Mouse (Mus musculus) hindlimb bud, embryonic 11.5 days (tissue): ENCODE measurements around the gene Sfta2.
A peak's percentile ranks its signal among the peaks of the same experiment; 100 is the strongest.

Experiments
- DNase-seq: peaks from one replicate; pipeline ENCODE4 v3.0.0-alpha.2; 2012; ENCODE audit warnings: low read depth, low spot score; ENCODE audit errors: extremely low spot score

The Sfta2 gene

DNA sequence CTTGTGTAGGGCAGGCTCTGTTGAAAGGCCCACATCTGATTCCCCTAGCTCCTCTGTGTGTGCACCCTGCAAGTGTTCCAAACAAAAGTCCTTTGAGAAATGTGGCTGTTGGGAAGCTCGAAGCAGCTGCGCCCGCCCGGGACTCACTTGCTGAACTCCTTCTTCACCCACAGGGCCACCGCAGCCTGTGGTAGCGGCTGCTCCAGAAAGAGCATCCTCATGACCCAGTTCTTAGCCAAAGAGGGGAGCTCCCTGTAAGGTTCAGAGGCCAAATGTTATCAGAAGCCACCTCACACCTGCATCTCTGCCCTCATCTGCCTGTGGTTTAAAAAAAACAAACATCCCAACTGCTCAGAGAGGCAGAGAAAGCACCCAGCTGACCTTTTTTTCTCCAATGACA lies 70.5 kb downstream of the Sfta2 start:
- DNase-seq = no peak

DNA sequence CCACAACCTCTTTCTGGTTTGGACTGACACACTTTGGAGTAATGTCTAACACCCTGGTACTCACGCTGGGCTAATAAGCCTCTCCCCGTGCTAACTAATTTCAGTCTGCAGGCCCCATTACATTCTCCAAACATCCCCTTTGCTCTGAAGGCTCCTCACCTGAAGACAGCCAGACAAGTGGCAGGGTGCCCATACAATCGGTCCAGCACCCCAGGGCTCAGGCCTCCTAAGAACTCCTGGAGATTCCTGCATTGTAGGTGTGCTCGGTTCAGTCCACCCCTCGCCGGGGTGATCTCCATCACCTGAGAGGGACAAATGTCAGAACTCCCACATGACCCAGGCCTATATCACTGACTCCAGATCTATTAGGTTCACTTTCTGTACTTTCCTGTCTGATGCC lies 71.2 kb downstream of the Sfta2 start:
- no peak for DNase-seq

- DNase-seq = peak; percentile 88
Observed at GRCm38 (mm10) chr17:35673416-35674035, 72.2 kb downstream of the Sfta2 start, which contains the start of gene Gtf2h4. Gene Gtf2h4, minus strand, starts transcription at chr17:35673739.

GRCm38 (mm10) chr17:35680591-35680990 lies 79.2 kb downstream of the Sfta2 start:
- no peak for DNase-seq

DNA sequence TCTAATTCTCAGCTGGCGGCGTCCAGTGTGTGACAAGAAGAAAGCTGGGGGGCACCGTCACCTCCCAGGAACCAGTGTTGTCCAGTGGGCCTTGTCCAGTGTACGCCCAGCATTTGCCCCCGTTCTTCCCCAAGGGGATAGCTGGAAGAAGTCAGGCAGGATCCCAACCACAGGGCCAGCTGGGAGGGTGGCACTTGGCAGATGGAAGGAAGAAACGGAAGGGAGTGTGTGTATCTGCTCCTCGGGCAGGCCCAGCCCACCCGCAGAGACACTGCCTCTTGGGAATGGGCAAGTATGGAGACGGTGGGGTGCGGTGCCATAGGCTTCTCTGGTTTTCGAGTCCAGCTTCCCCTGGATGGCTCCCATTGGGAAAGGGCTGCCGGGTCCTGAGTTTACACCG lies 80.6 kb downstream of the Sfta2 start:
- no peak for DNase-seq

DNA sequence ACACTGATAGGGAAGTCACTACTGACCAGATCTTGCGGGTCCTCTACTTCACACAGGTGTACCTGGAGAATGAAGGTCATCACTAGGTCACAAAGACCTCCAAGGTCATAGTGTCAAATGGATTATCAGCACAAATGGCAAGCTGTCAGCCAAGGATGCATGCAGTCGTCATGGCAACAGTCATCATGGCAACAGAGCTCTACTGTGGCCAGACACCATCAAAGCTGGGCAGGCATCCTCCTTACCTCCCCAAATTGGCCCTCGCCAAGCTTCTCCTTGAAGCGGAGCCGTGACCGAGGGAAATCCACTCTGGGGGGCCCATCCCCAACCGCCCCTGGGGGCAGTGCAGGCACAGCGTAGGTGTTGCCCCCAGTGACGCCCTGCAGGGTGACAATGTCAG lies 83.7 kb downstream of the Sfta2 start:
- no peak for DNase-seq

- DNase-seq = no peak
Observed at GRCm38 (mm10) chr17:35688347-35689175, 87.2 kb downstream of the Sfta2 start.

DNA sequence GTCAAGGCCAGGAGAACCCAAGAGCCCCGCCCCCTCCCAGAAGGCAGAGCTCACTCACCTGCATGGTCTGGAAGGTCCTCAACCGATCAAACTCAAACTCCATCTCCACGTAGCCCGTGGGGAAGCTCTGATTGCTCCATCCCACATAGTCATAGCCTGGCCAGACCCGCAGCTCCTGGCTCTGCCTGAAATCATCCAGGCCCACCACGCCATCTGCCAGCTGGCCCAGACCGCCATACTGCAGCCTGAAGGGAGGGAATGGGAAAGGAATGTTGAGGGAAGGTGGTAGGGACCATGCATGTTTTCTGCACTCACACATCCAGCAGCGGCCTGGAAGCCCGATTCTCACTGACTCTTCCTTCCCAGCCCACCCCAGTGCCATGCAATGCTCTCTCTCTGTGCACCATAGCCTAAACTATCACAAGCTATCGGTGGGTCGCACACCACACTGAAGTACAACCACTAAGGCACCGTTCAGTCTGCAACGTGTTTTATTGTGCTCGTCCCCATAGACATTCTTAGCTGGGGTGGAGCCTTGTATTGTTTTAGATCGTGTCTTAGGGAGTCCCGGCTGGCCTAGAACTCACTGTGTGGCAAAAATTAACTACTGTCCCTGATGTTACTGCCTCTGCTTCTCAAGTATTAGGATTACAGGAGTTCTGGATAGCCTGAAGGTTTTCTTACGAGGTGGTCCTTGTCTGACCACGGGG lies 88.7 kb downstream of the Sfta2 start:
- no peak for DNase-seq

GRCm38 (mm10) chr17:35691811-35692210 lies 90.5 kb downstream of the Sfta2 start:
- no peak for DNase-seq

- no peak for DNase-seq
Observed at GRCm38 (mm10) chr17:35692368-35692767, 91.0 kb downstream of the Sfta2 start.

GRCm38 (mm10) chr17:35693906-35694305 lies 92.6 kb downstream of the Sfta2 start:
- DNase-seq = no peak

- DNase-seq = no peak
Observed at GRCm38 (mm10) chr17:35695289-35695688, 93.9 kb downstream of the Sfta2 start.

DNA sequence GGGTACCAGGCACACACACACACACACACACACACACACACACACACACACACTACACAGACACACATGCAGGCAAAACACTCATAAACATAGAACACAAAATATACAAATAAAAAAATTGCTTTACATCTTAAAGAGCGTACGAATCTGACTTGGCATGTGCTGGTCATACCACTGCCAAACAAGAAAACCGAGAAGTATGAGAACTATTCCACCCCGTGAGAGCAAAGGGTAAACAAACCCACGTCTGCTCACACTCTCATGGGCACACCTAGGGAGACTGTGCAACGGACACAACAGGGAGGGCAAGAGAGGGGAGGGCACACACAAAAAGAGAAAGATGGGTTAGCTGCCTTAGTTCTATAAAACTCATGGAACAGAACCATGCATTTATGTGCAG lies 95.3 kb downstream of the Sfta2 start:
- no peak for DNase-seq

GRCm38 (mm10) chr17:35697429-35697758 lies 96.0 kb downstream of the Sfta2 start:
- DNase-seq = no peak

GRCm38 (mm10) chr17:35697759-35698500 lies 96.6 kb downstream of the Sfta2 start:
- no peak for DNase-seq

- no peak for DNase-seq
Observed at GRCm38 (mm10) chr17:35698501-35698883, 97.1 kb downstream of the Sfta2 start.

DNA sequence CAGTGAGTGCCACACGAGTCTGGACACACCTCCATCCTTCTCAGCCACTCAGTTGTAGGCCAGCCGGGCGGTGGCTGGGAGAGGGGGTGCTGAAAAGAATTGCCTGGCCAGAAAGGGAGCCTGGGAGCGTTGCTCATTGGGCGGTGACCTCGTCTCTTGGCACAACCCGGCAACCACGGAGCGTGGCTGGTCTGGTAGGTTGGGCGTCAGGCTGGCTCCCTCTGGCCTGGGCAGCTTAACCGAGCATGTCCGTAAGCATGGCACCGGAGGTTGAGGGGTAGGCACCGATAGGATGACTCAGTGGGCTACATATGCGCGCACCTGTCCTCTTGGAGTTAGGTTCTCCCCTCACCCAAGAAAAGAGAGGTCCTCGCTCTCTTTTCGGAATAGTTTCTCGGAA lies 98.6 kb downstream of the Sfta2 start:
- no peak for DNase-seq
